Mouse (Mus musculus) liver, embryonic 14.5 days (tissue): ENCODE results near the gene Lpp. TPM values are rescaled to one million over a fixed set of nuclear protein-coding genes. Genes with fewer than 3 reads are reported as not detected.

Experiments used
- ATAC-seq: fragments of 200-750 bp; cut with Nextera tagmentation; 2 replicates; pipeline ENCODE4 v1.8.0; 2017; ENCODE audit warnings: moderate number of reproducible peaks, mild to moderate bottlenecking, moderate library complexity; ENCODE audit not compliant: insufficient read depth
- DNase-seq, 3 experiments: peaks; one replicate each; pipeline ENCODE4 v3.0.0-alpha.2; 2012 to 2013; ENCODE audit warnings: low read depth in 3 of 3, low spot score in 3 of 3
- H3K27ac ChIP-seq: fragments of 300-500 bp; sonication (generic); 2 replicates; pipeline ENCODE4 v1.5.1; 2014; ENCODE audit warnings: moderate library complexity, mild to moderate bottlenecking, control low read depth, inconsistent platforms
- H3K27me3 ChIP-seq: fragments of 300-500 bp; sonication (generic); 2 replicates; pipeline ENCODE4 v1.6.1; 2014; ENCODE audit warnings: mild to moderate bottlenecking, low read length, moderate library complexity; ENCODE audit not compliant: control insufficient read depth, insufficient read depth
- H3K36me3 ChIP-seq: fragments of 300-500 bp; sonication (generic); replicated peaks from 2 replicates; pipeline ENCODE4 v1.6.1; 2014; ENCODE audit warnings: low read depth; ENCODE audit not compliant: control insufficient read depth, insufficient read depth
- H3K4me1 ChIP-seq, 2 experiments: fragments of 200-500 bp in 1 of 2; fragments of 300-500 bp in 1 of 2; sonication (generic) in 1 of 2; replicated peaks; 2 replicates each; pipeline ENCODE4 v1.6.1; 2012 to 2014; ENCODE audit warnings: antibody characterized with exemption in 1 of 2, inconsistent platforms in 1 of 2, low read length in 1 of 2; ENCODE audit not compliant: control insufficient read depth in 2 of 2, insufficient read depth in 2 of 2
- H3K4me2 ChIP-seq: fragments of 300-500 bp; sonication (generic); 2 replicates; pipeline ENCODE4 v1.6.1; 2014; ENCODE audit warnings: low read depth, mild to moderate bottlenecking, control low read depth, moderate library complexity
- H3K4me3 ChIP-seq, 2 experiments: fragments of 200-500 bp in 1 of 2; fragments of 300-500 bp in 1 of 2; sonication (generic) in 1 of 2; 2 replicates each; pipeline ENCODE4 v1.5.1; 2012 to 2014; ENCODE audit warnings: low read depth in 2 of 2, low read length in 2 of 2, mild to moderate bottlenecking in 2 of 2, control low read depth in 1 of 2, inconsistent platforms in 1 of 2, moderate library complexity in 1 of 2; ENCODE audit not compliant: insufficient read depth in 1 of 2
- H3K9ac ChIP-seq: fragments of 300-500 bp; sonication (generic); replicated peaks from 2 replicates; pipeline ENCODE4 v1.6.1; 2014; ENCODE audit warnings: mild to moderate bottlenecking, control low read depth, moderate library complexity
- H3K9me3 ChIP-seq: fragments of 300-500 bp; sonication (generic); 2 replicates; pipeline ENCODE4 v1.6.1; 2016; ENCODE audit warnings: low read length, mixed read lengths; ENCODE audit not compliant: control insufficient read depth
- CTCF ChIP-seq: IDR thresholded peaks from 2 replicates; pipeline ENCODE4 v1.5.1; 2016; ENCODE audit warnings: antibody characterized with exemption, low read depth, control low read depth
- EP300 ChIP-seq: IDR thresholded peaks from 2 replicates; pipeline ENCODE4 v1.6.1; 2016; ENCODE audit warnings: antibody characterized with exemption, low read depth
- WGBS: fragments of 180-500 bp; shearing (Covaris S2); extraction: QIAGEN DNeasy Blood & Tissue Kit; methylation state at CpG from one replicate; pipeline ENCODE4 v1.1.7; 2014; ENCODE audit not compliant: insufficient replicate concordance; 5-methylcytosine and 5-hydroxymethylcytosine counted together
- polyA plus RNA-seq, 2 experiments: library from polyadenylated mRNA; depleted of rRNA in 1 of 2; stranded (reverse) in 1 of 2; unstranded in 1 of 2; fragments of >200 nt; fragmentation: Nextera tagmentation in 1 of 2; extraction: Ambion mirVana in 1 of 2; gene quantifications; 2 replicates each; pipeline versions ENCODE4 v1.2.1 to v1.2.3; 2012 to 2014

Gene Lpp
- polyA plus RNA-seq (2012; rRNA removed), result 1.4 TPM in 2 replicates
- polyA plus RNA-seq (2014; fragmentation: Nextera tagmentation; extraction: Ambion mirVana), result 3.5 and 4.3 TPM in 2 replicates

- Histone ChIP-seq H3K4me3 (peak within 1 kb of the TSS; percentile 55 to 60), H3K36me3 (no peaks in the 10 kb centered on the region), H3K4me2 (peak within 1 kb of the TSS; percentile 54), H3K27me3 (peaks cover 18% of the 10 kb centered on the region), H3K4me1 (peaks cover 0 to 15% of the 10 kb centered on the region in 2 experiments; a peak in 2 of 4 replicates), H3K9ac (peak within 1 kb of the TSS; percentile 28), H3K27ac (peak within 1 kb of the TSS; percentile 38), H3K9me3 (no peaks in the 10 kb centered on the region)
- TF ChIP-seq CTCF (no peak), EP300 (no peak)
- DNase-seq (peak in 2 of 3 experiments; percentile 24 to 31), ATAC-seq (peak; percentile 76)
- WGBS, result 3% methylated on average over 42 of the region's 42 CpGs
These were observed at the start of gene Lpp for GRCm38 (mm10) chr16:24392651-24393555. TSS of gene Lpp (plus strand) at chr16:24393507.

- 25% methylated on average over 21 of the region's 21 CpGs for WGBS
These were observed 45.5 kb upstream of the Lpp start for GRCm38 (mm10) chr16:24347582-24348411.

GRCm38 (mm10) chr16:24350306-24350705 lies 43.0 kb upstream of the Lpp start:
- ATAC-seq, result no peak
- TF ChIP-seq EP300 (no peak), CTCF (no peak)
- DNase-seq, result no peak

More at GRCm38 (mm10) chr16:24347582-24348411, 45.5 kb upstream of the Lpp start:
- TF ChIP-seq CTCF (no peak), EP300 (no peak)
- Histone ChIP-seq H3K4me1 (peaks cover 0 to 2% of the 10 kb centered on the region in 2 experiments; a peak in 1 of 4 replicates), H3K9me3 (no peaks in the 10 kb centered on the region), H3K4me3 (no peak overlapping the region), H3K4me2 (no peak overlapping the region), H3K27ac (no peak overlapping the region), H3K27me3 (no peaks in the 10 kb centered on the region), H3K9ac (no peak overlapping the region), H3K36me3 (no peaks in the 10 kb centered on the region)
- ATAC-seq, result no peak
- peak in 1 of 3 experiments; percentile 6 for DNase-seq

DNA sequence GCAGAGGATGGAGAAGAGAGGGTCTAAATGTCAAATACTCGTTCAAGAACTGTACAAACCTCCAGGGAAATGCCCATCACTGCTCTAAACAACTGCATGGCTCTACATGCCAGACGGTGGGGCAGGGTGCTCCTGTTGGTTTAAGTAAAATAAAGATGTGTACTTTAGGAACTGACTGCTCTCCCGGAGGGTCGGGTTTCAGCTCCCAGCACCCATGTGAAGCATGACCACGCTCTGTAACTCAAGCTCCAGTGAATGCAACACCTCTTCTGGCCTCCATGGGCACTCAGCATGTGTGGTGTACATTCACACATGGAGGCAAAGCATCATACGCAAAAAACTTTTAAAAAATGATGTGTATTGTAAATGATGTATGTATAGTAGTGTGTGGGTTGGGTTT lies 42.6 kb upstream of the Lpp start:
- no peak overlapping the region for H3K9ac ChIP-seq
- no peaks in the 10 kb centered on the region for H3K36me3 ChIP-seq
- no peak overlapping the region for H3K4me2 ChIP-seq
- no peak for DNase-seq
- 60% methylated on average over 6 of the region's 6 CpGs for WGBS
- H3K4me3 ChIP-seq, result no peak overlapping the region
- no peaks in the 10 kb centered on the region for H3K9me3 ChIP-seq
- no peak for ATAC-seq
- no peak overlapping the region for H3K27ac ChIP-seq
- H3K27me3 ChIP-seq, result no peaks in the 10 kb centered on the region
- no peak for TF ChIP-seq CTCF
- no peak for TF ChIP-seq EP300
- peaks cover 0 to 6% of the 10 kb centered on the region in 2 experiments; a peak in 2 of 4 replicates for H3K4me1 ChIP-seq

More at GRCm38 (mm10) chr16:24350306-24350705, 43.0 kb upstream of the Lpp start:
- no peaks in the 10 kb centered on the region for H3K27me3 ChIP-seq
- H3K9me3 ChIP-seq, result no peaks in the 10 kb centered on the region
- H3K36me3 ChIP-seq, result no peaks in the 10 kb centered on the region
- peaks cover 0 to 6% of the 10 kb centered on the region in 2 experiments; a peak in 2 of 4 replicates for H3K4me1 ChIP-seq
- no peak overlapping the region for H3K27ac ChIP-seq
- 70% methylated on average over 6 of the region's 6 CpGs for WGBS
- H3K4me3 ChIP-seq, result no peak overlapping the region
- H3K9ac ChIP-seq, result no peak overlapping the region
- H3K4me2 ChIP-seq, result no peak overlapping the region

- Histone ChIP-seq H3K4me2 (no peak overlapping the region), H3K4me1 (peaks cover 0 to 6% of the 10 kb centered on the region in 2 experiments; a peak in 2 of 4 replicates), H3K27ac (no peak overlapping the region), H3K36me3 (no peaks in the 10 kb centered on the region), H3K4me3 (no peak overlapping the region), H3K9me3 (no peaks in the 10 kb centered on the region), H3K9ac (no peak overlapping the region), H3K27me3 (no peaks in the 10 kb centered on the region)
- DNase-seq (no peak), ATAC-seq (no peak)
- 76% methylated on average over 1 of the region's 1 CpGs for WGBS
- TF ChIP-seq CTCF (peak; percentile 16; the same call in 1 of the 2 replicates), EP300 (no peak)
These were observed 41.5 kb upstream of the Lpp start for GRCm38 (mm10) chr16:24351811-24352210.
